Mouse (Mus musculus): ENCODE results near the gene Siah1a. TPM values are rescaled to one million over a fixed set of nuclear protein-coding genes. Genes with fewer than 3 reads are reported as not detected.

The Siah1a gene
- not detected in 2 replicates for polyA plus RNA-seq (2012; ENCODE audit: insufficient read depth, insufficient read length, low replicate concordance, missing spikeins)

DNA sequence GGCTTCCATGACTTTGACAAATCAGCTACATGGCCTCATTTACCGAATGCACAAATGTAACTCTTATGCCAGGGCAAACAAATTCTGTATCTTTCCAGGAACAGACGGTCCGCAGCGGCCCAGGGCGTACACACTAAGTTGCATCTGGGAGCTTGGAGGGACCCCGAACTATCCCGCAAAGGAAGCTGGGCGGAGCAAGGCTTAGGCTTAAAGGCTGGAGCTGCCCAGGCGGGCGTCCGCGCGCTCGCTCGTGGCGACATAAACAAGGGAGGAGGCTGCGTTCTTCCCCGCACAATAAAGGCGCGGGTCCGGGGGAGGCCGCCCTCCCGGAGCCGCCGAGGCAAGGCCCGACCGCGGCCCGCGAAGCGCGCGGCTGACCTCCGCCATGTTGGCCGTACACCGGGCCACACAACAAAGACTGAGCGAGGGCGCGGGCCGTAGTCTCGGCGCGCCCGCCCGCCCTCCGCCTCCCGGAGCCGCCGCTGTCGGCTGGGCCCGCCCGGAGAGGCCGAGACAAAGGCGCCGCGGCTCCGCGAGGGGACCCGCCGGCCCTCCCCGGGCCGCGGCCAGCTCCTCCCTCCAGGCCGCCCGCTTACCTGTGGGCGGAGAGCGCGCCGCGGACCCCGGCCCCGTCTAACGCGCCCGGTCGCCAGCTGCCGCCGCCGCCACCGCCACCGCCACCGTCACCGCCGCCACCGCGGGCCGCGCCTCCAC is at the start of gene Siah1a, which contains the start of gene Gm10638:
Siah1a (minus strand) TSS at position 714 of the 714 bp plus-strand sequence.
Gm10638 (plus strand) TSS at position 479 of the 714 bp plus-strand sequence.
- peak within 1 kb of the TSS; percentile 95 for H3K4me3 ChIP-seq (ENCODE audit: insufficient read depth, low read depth, low read length)
- TF ChIP-seq CTCF (IDR thresholded peaks at IDR 0.05; ENCODE audit: insufficient read depth, low read depth, low read length) (no peak), POLR2A (IDR thresholded peaks at IDR 0.05; ENCODE audit: insufficient read depth, low read depth, low read length) (no peak; the same call in 1 of the 2 replicates)
- H3K4me1 ChIP-seq (ENCODE audit: control insufficient read depth, insufficient read depth, low read length), result peaks cover 6% of the 10 kb centered on the region
- H3K27ac ChIP-seq (ENCODE audit: insufficient read depth, low read depth, low read length), result peak within 1 kb of the TSS; percentile 89
- under 1% methylated on average over 75 of the region's 88 CpGs for WGBS

DNA sequence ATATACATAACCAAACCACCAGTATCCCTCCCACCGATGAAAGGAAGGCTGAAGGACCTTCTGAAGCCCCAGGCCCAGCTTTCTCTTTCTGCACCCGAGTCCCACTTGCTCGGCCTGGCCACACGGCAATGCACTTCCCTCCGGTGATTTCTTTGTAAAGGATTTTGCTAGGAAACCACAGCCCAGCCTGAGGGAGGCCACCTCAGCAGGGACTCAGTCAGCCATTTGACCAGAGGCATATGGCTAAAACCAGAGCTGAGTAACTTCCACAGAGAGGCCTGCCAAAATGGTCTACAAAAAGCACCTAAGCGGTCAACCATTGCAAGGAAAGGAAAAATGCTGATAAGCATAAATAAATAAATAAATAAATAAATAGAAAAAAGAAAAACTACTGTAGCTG is 49.0 kb upstream of the Siah1a start:
- H3K4me1 ChIP-seq (ENCODE audit: control insufficient read depth, insufficient read depth, low read length), result 0 out of 2 replicates have a peak, but pooled peaks cover 7% of the 10 kb centered on the region
- H3K27ac ChIP-seq (ENCODE audit: insufficient read depth, low read depth, low read length), result no peak overlapping the region
- TF ChIP-seq POLR2A (IDR thresholded peaks at IDR 0.05; ENCODE audit: insufficient read depth, low read depth, low read length) (no peak), CTCF (IDR thresholded peaks at IDR 0.05; ENCODE audit: insufficient read depth, low read depth, low read length) (no peak)
- H3K4me3 ChIP-seq (ENCODE audit: insufficient read depth, low read depth, low read length), result no peak overlapping the region
- 67% methylated on average over 6 of the region's 6 CpGs for WGBS

DNA sequence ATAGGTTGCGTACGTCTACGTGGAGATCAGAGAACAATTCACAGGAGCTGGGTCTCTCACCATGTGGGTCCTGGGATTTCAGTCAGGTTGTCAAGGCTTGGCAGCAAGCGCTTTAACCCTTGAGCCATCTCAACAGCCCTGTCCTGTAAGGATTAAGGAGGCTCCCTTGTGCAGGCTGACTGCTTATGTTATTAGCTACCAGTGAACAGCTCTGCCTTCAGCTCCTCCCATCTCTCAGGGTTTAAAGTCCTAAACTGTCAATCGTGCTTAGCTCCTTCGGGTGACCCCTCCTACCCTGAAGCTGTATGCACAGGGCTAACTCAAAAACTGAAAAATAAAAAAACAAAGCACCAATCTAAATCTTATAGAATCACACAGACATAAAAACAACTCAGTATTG is 45.8 kb upstream of the Siah1a start:
- TF ChIP-seq CTCF (IDR thresholded peaks at IDR 0.05; ENCODE audit: insufficient read depth, low read depth, low read length) (no peak), POLR2A (IDR thresholded peaks at IDR 0.05; ENCODE audit: insufficient read depth, low read depth, low read length) (no peak)
- Histone ChIP-seq H3K4me3 (ENCODE audit: insufficient read depth, low read depth, low read length) (no peak overlapping the region), H3K27ac (ENCODE audit: insufficient read depth, low read depth, low read length) (no peak overlapping the region), H3K4me1 (ENCODE audit: control insufficient read depth, insufficient read depth, low read length) (peaks cover 10% of the 10 kb centered on the region)
- WGBS, result 88% methylated on average over 6 of the region's 6 CpGs

DNA sequence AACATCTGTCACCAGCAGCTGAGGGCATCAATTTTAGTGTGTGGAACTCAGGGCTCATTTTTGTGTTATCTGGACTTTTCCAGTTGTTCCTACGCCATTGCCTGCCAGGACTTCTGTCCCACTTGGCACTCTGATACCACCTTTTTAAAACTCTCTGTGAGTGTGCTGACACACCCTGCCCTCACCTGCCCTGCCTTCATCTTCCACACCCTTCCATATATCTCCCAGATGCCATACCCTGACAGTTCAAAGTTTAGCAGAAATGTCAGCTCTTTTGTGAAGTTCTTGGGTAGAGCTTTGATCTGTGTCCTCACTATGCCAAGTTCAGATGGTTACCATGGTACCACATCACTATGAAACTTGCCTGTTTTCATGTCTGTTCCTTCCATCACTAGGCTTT is 43.8 kb upstream of the Siah1a start:
- no peak overlapping the region for H3K4me3 ChIP-seq (ENCODE audit: insufficient read depth, low read depth, low read length)
- TF ChIP-seq CTCF (IDR thresholded peaks at IDR 0.05; ENCODE audit: insufficient read depth, low read depth, low read length) (no peak), POLR2A (IDR thresholded peaks at IDR 0.05; ENCODE audit: insufficient read depth, low read depth, low read length) (no peak)
- 95% methylated on average over 1 of the region's 1 CpGs for WGBS
- no peak overlapping the region for H3K27ac ChIP-seq (ENCODE audit: insufficient read depth, low read depth, low read length)
- H3K4me1 ChIP-seq (ENCODE audit: control insufficient read depth, insufficient read depth, low read length), result peaks cover 15% of the 10 kb centered on the region

DNA sequence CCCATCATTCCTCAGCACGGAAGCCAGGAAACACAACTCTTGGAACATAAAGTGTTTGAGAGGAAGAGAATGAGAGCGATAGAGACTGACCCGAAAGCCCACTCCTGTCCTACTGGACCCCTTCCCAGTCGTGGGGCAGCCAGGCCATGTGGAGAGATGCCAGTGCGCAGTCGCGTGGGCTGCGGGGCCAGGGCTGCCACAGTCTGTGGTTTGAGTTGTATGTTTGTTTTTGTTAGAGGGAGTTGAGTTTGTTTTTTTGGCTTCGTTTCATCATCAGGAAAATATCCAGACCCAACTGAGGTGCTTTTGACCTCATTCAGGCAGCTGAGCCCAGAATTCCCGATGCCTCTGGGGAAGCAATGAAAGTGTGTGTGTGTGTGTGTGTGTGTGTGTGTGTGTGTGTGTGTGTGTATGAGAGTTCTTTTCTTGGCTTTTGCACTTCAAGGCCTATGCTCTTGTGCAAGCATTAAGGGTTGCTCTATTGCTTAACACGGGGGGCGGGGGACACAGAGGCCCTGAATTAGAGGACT is 42.2 kb upstream of the Siah1a start:
- Histone ChIP-seq H3K4me3 (ENCODE audit: insufficient read depth, low read depth, low read length) (no peak overlapping the region), H3K4me1 (ENCODE audit: control insufficient read depth, insufficient read depth, low read length) (peaks cover 17% of the 10 kb centered on the region), H3K27ac (ENCODE audit: insufficient read depth, low read depth, low read length) (no peak overlapping the region)
- WGBS, result 49% methylated on average over 12 of the region's 12 CpGs
- TF ChIP-seq POLR2A (IDR thresholded peaks at IDR 0.05; ENCODE audit: insufficient read depth, low read depth, low read length), result no peak
- TF ChIP-seq CTCF (IDR thresholded peaks at IDR 0.05; ENCODE audit: insufficient read depth, low read depth, low read length), result no peak

DNA sequence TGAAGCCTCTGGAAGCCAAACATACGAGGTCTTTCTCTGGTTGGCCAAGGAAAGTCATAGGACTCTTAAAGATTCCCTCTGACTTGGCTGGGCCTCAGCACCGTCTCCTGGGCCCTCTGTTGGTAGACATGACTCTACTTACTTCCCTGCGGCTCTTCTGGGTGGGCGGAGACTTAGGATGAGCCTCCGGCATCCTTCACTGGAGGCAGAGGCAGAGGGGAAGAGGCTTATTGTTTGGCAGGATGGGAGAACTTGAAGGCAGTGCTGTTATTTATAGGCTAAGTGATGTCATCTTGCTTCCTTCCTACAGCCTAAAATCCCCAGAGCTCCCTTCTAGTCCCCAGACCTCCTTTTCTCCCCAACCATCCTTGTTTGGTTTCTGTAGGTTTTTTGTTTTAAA is 40.8 kb upstream of the Siah1a start:
- Histone ChIP-seq H3K4me1 (ENCODE audit: control insufficient read depth, insufficient read depth, low read length) (peaks cover 17% of the 10 kb centered on the region), H3K27ac (ENCODE audit: insufficient read depth, low read depth, low read length) (no peak overlapping the region), H3K4me3 (ENCODE audit: insufficient read depth, low read depth, low read length) (no peak overlapping the region)
- no peak for TF ChIP-seq POLR2A (IDR thresholded peaks at IDR 0.05; ENCODE audit: insufficient read depth, low read depth, low read length)
- no peak for TF ChIP-seq CTCF (IDR thresholded peaks at IDR 0.05; ENCODE audit: insufficient read depth, low read depth, low read length)
- 48% methylated on average over 5 of the region's 5 CpGs for WGBS

DNA sequence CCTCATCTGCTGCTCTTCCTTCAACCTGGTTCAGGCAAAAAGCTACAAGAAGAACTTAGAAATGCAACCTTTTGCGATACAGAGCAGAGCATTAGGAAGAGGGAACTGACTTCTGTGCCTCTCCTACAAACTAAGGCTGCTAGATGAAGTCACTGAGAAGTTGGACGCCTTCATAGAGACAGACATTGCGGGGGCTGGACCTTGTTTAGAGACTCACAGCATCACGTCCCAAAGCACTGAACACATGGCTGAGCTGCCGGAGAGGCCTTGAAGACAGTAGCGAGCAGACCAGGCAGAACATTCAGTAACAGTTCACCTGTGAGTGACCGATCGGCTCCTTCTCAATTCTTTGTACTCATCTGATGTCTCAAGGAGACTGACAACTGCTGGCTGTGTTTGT is 35.4 kb upstream of the Siah1a start:
- H3K4me3 ChIP-seq (ENCODE audit: insufficient read depth, low read depth, low read length), result no peak overlapping the region
- H3K27ac ChIP-seq (ENCODE audit: insufficient read depth, low read depth, low read length), result no peak overlapping the region
- no peak for TF ChIP-seq POLR2A (IDR thresholded peaks at IDR 0.05; ENCODE audit: insufficient read depth, low read depth, low read length)
- TF ChIP-seq CTCF (IDR thresholded peaks at IDR 0.05; ENCODE audit: insufficient read depth, low read depth, low read length), result no peak
- WGBS, result 94% methylated on average over 8 of the region's 8 CpGs
- H3K4me1 ChIP-seq (ENCODE audit: control insufficient read depth, insufficient read depth, low read length), result peaks cover 3% of the 10 kb centered on the region; the same call in 1 of the 2 replicates

DNA sequence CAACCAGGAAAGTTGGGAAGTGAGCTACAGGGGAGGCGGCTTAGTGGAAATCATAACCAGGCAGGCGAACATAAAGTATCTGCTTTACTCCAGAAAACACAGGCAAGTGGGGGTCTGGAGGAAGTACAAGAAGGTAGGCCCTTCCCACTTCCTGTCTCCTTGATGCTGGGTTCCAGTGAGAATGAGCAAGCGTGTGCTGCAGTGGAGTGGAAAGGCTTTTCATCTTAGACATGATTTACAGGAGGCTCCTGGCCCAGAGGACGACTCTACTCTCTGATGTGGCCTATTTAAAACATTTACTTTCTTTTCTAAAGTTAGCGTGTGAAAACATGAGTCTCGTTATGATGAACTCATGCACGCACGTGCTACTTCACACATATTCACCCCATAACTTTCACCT is 33.5 kb upstream of the Siah1a start:
- no peak overlapping the region for H3K27ac ChIP-seq (ENCODE audit: insufficient read depth, low read depth, low read length)
- TF ChIP-seq POLR2A (IDR thresholded peaks at IDR 0.05; ENCODE audit: insufficient read depth, low read depth, low read length), result no peak
- WGBS, result 92% methylated on average over 8 of the region's 8 CpGs

DNA sequence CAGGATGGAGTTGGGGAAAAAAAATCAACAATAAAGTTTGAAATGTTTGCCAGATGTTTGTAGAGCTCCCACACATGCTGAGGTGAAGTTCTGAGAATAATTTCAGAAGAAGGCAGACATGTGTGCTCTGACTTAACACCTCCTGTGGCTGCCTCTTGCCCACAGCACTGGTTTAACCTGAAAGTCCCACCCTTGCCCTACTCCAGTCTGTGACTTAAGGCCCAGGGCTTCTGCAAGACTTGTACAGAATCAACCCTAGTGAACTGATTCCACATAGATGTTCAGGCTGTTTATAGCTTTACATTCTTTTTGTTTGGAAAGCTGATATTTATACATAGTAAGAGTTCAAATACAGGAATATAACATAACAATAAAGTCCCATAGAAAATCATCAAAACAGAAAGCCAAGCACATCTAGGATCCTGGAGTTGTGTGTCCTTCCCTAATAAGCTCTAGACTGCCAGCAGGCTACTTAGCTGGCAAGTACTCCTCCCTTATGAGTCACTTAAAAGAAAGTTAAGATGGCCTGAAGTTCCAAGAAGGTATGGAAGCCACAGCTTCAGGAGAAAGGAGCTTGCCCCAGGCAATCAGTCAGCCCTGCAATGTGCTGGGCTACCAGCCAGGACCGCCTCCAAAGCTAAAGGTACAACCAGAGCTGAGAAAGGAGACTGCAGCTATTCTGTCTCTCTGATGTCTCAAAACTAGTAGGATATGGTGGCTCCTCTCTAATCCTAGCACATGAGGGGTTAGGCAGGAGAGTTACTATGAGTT is 24.4 kb upstream of the Siah1a start:
- H3K27ac ChIP-seq (ENCODE audit: insufficient read depth, low read depth, low read length), result no peak overlapping the region
- H3K4me1 ChIP-seq (ENCODE audit: control insufficient read depth, insufficient read depth, low read length), result peaks cover 13% of the 10 kb centered on the region
- TF ChIP-seq CTCF (IDR thresholded peaks at IDR 0.05; ENCODE audit: insufficient read depth, low read depth, low read length), result no peak
- TF ChIP-seq POLR2A (IDR thresholded peaks at IDR 0.05; ENCODE audit: insufficient read depth, low read depth, low read length), result no peak
- 76% methylated on average over 1 of the region's 1 CpGs for WGBS
- no peak overlapping the region for H3K4me3 ChIP-seq (ENCODE audit: insufficient read depth, low read depth, low read length)

More for the DNA sequence above, 33.5 kb upstream of the Siah1a start:
- Histone ChIP-seq H3K4me1 (ENCODE audit: control insufficient read depth, insufficient read depth, low read length) (peaks cover under 1% of the 10 kb centered on the region; the same call in 1 of the 2 replicates), H3K4me3 (ENCODE audit: insufficient read depth, low read depth, low read length) (no peak overlapping the region)
